Mouse (Mus musculus): ENCODE measurements around the gene Tbc1d30.

Gene Tbc1d30

GRCm38 (mm10) chr10:121263520-121264203 is 87.4 kb downstream of the Tbc1d30 start:
- DNase-seq (ENCODE audit: low read depth) = no peak

- DNase-seq (ENCODE audit: low read depth) = no peak
These were observed 88.9 kb downstream of the Tbc1d30 start for GRCm38 (mm10) chr10:121262206-121262605.

DNA sequence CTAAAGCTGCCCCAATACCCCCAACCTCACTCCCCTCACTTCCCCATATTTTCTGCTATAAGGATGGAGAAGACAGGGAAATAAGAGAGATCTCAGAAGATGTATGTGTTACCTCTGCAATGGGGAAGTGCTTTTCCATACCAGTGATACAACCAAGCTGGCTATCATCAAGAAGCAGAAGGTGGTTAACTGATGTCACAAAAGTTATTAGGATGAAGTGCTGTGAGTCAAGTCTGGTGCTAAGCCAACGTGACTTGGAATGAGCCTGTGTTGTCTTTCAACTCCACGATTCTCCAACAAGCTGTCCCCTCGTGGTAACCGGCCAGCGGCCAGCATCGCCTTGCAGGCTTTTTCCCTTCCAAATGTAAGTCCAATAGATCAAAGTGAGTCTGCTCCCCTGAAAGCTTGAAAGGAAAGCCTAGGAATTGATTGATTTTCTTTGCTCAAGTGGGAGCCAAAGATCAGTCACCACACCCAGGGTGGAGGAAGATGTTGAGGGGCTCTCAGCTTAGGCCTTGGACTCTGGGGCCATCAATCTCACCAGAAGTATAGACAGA is 90.0 kb downstream of the Tbc1d30 start:
- DNase-seq (ENCODE audit: low read depth) = no peak

DNA sequence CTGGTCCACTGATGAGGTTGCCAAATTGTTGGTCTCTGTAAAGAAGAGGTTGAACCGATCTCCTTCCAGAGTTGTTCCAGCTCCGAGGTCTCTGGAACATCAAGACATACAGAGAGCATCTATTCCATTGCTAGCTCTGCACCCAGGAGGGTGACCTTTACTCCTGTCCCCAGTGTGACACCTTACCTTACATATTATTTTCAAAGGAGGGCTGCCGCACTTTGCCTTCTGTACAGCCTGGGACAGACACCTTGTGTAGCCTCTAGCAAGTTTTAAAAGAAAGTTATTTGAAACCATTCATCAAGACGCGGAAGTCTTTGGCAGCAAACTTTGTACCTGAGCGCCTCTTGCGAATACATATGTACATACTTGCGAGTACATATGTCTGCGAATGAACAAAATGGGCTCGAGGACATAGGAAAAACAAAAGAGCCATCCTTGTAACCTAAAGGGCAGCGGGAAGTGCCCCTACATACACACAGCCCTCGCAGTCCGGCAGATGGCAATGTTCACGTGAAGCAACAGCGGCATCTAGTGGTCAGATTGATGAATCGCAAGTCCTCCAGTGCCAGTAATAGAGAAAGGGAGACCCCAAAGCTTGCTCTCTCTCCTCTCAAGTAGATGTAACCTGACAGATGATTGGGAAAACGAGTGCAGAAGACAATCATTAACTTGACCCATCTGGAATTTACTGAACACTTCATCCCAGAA is 94.8 kb downstream of the Tbc1d30 start:
- DNase-seq (ENCODE audit: low read depth) = peak; percentile 37

- DNase-seq (ENCODE audit: low read depth) = no peak
These were observed 95.6 kb downstream of the Tbc1d30 start for GRCm38 (mm10) chr10:121255465-121255864.

- DNase-seq (ENCODE audit: low read depth) = no peak
These were observed 96.7 kb downstream of the Tbc1d30 start for GRCm38 (mm10) chr10:121254343-121254742.

GRCm38 (mm10) chr10:121252781-121253180 is 98.3 kb downstream of the Tbc1d30 start:
- DNase-seq (ENCODE audit: low read depth) = no peak

DNA sequence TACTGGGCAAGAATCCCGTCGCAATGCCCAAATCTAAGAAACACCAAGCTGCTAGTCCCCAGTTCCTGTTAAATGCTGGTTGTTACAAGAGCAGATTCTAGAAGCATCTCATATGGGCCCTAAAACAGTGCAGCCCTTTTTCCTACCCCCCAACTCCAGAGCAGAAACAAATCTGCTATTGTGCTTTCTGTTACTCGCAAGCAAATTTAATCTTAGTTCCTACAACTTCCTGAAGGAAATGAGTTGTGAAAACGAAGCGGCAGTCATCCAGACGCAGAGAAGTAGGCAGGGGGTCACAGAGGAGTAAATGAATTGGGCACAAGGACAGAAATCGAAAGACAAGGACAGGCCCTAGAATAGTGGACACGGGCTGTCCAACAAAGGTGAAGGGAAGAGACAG is 99.9 kb downstream of the Tbc1d30 start:
- no peak for DNase-seq (ENCODE audit: low read depth)

- DNase-seq (ENCODE audit: low read depth) = no peak
These were observed 101.3 kb downstream of the Tbc1d30 start for GRCm38 (mm10) chr10:121249820-121250219.

DNA sequence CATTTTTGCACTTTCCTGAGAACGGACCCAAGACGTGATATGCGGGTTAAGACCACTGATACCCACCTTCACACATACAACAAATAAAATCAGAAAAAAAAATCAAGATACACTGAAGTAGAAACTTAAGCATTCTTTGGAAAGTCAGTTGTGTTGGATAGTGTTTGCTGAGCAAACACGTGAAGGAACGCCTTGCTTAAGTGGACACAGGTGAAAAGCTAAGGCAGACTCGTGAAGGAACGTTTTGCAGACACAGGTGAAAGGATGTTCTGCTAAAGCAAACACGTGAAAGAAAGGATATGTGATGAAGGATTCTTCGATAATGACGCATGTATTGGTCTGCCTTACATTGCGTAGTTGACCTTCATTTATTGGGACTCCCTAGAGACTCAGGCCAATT is 103.5 kb downstream of the Tbc1d30 start:
- no peak for DNase-seq (ENCODE audit: low read depth)

DNA sequence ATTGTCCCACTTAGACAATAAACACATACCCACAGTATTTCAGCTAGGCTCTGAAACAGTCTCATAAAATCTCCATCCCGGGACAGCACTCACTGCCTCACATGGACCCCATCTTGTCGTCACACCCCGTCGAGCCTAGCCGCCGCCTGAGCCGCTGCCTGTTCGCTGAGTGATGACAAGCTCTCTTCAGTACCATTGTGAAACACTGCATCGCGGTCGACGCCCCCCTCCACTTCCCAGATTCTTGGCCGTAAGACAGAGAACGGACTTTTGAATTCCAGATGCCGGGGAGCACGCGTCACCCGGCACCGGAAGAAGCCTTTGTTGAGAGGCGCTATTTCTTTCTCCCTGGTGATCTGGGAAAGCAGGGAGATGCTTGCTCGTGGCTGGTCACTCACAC is 104.1 kb downstream of the Tbc1d30 start:
- DNase-seq (ENCODE audit: low read depth) = no peak

GRCm38 (mm10) chr10:121243373-121244207 is 107.5 kb downstream of the Tbc1d30 start:
- no peak for DNase-seq (ENCODE audit: low read depth)

DNA sequence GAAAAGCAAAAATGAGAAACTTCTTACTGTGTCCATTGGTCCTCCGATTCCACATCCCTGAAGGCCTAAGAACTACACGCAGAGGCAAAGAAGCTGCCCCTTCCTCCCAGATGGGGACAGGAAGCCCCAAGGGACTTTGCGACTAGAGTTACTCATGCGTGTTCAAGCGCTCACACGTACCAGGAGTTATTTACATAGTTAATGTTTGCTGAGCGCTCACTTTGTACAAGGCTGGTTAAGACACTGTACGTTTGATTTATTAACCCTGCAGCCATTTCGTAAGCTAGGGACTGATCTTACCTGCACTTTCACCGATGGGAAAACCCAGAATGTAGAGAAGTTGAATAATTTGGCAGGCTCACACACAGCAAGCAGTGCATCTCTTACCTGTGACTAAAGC is 108.5 kb downstream of the Tbc1d30 start:
- DNase-seq (ENCODE audit: low read depth) = no peak

- no peak for DNase-seq (ENCODE audit: low read depth)
These were observed 112.0 kb downstream of the Tbc1d30 start for GRCm38 (mm10) chr10:121239065-121239464.

DNA sequence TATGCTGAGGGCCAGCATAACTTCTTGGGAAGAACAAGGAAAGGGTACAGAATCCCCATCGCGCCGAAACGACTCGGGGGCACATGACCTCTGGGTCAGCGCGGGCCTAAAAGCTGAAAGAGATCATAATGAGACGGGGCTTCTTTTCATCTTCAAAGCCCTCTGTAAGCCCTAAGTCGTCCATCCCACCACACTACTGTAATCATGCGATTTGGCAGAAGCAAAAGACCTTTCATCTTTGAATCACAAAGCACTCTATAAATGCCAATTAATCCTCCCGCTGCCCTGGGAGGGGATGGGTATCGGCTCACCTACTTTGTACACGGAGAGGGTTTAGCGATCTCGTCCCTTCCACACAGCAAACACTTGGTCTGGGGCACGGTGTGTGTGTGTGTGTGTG is 112.5 kb downstream of the Tbc1d30 start:
- DNase-seq (ENCODE audit: low read depth) = no peak

DNA sequence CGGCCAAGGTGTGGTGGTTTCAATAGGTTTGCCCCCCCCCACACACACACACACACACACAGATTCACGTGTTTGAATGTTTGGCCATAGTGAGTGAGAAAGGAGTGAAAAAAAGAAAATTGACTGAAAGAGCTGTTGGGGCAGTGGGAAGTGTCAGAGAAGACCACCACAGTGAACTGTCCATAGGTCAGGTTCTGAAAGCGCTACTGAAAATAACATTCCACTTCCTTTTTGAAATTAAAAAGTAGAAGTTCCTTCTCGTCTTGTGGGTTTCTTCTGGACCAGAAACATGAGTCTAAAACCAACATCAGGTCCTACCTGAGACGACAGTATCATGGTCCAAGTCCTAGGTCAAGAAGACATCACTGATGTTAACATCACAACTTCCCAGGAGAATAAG is 113.7 kb downstream of the Tbc1d30 start:
- DNase-seq (ENCODE audit: low read depth) = no peak

- DNase-seq (ENCODE audit: low read depth) = no peak
These were observed 115.8 kb downstream of the Tbc1d30 start for GRCm38 (mm10) chr10:121235167-121235824.

DNA sequence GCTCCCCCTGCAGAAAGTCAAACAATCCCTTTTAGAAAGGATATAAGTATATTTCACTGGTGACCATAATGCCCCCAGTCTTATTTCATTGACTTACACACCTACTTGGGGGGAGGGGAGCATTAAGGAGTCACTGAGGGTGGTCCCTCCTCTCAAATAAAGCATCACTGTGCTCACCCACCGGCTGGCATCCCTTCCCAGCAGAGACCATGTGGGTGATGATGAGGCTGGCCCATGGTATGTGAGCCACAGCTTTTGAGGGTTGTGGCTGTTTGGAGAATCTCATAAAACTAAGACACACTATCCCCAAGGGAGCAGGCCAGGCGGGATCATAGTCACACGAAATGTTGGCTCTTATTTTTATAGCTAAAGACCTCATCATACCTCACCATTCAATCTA is 116.6 kb downstream of the Tbc1d30 start:
- no peak for DNase-seq (ENCODE audit: low read depth)

- DNase-seq (ENCODE audit: low read depth) = no peak
These were observed 122.6 kb downstream of the Tbc1d30 start for GRCm38 (mm10) chr10:121228422-121228953.

GRCm38 (mm10) chr10:121227988-121228409 is 123.1 kb downstream of the Tbc1d30 start:
- no peak for DNase-seq (ENCODE audit: low read depth)

DNA sequence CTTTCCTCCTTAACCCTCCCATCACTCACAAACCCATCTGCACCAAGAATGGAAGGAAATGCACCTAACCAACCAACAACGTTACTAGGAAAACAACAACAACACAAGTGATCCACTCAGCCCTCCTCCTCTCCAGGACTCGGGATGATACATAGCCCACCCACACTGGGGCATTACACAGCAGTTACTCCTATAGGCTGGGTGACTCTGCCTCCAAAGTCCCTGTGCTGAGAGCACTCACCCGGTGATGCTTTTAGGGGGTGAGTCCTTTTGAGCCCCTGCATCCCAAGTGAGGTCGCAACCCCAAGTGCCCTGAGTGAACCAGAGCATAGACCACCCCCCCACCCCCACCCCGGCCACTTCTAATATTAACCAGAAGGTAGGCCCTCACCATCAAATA is 123.7 kb downstream of the Tbc1d30 start:
- no peak for DNase-seq (ENCODE audit: low read depth)

DNA sequence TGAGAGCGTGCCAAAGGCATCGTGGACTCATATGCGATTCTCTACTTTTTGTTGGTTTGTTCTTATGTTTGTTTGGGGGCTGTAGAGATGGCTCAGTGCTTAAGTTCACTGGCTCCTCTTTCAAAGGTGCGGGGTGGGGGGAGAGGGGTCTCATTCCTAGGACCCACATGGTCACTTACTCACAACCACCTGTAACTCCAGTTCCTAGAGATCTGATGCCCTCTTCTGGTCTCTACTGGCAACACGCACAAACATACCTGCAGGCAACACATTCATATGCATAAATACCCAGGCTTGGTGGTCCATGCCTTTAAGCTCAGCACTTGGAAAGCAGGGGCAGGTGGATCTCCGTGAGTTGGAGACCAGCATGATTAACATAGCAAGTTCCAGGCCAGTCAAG is 125.4 kb downstream of the Tbc1d30 start:
- DNase-seq (ENCODE audit: low read depth) = no peak
